Mouse (Mus musculus) heart, adult 2 months (tissue): Measurements from ENCODE around the gene Mettl1. TPM values are rescaled to one million over a fixed set of nuclear protein-coding genes. Genes with fewer than 3 reads are reported as not detected.

Source experiments
- DNase-seq, 2 experiments: peaks; one replicate each; pipeline ENCODE4 v3.0.0; 2021
- H3K27ac ChIP-seq: fragments of 200-600 bp; 2 replicates; pipeline ENCODE4 v1.8.1; 2022
- H3K27me3 ChIP-seq: fragments of 200-500 bp; 2 replicates; pipeline ENCODE4 v1.6.1; 2012; ENCODE audit warnings: mild to moderate bottlenecking, low read length, inconsistent platforms, mixed read lengths; ENCODE audit not compliant: control insufficient read depth, insufficient read depth
- H3K36me3 ChIP-seq: fragments of 200-500 bp; 2 replicates; pipeline ENCODE4 v1.6.1; 2012; ENCODE audit warnings: low read length, inconsistent platforms; ENCODE audit not compliant: control insufficient read depth, insufficient read depth
- H3K4me1 ChIP-seq: fragments of 200-500 bp; 2 replicates; pipeline ENCODE4 v1.6.1; 2011; ENCODE audit warnings: low read length; ENCODE audit not compliant: control insufficient read depth, insufficient read depth
- H3K4me3 ChIP-seq: fragments of 200-600 bp; 2 replicates; pipeline ENCODE4 v1.8.1; 2022
- H3K79me2 ChIP-seq: fragments of 200-500 bp; replicated peaks from 2 replicates; pipeline ENCODE4 v1.6.1; 2012; ENCODE audit warnings: mild to moderate bottlenecking, inconsistent platforms, low read length, moderate library complexity, mixed read lengths; ENCODE audit not compliant: control insufficient read depth, insufficient read depth
- H3K9ac ChIP-seq: fragments of 200-500 bp; 2 replicates; pipeline ENCODE4 v1.6.1; 2012; ENCODE audit warnings: low read depth, mild to moderate bottlenecking, control low read depth, inconsistent platforms, low read length, mixed read lengths
- CTCF ChIP-seq: fragments of 200-600 bp; IDR thresholded peaks from 2 replicates; pipeline ENCODE4 v1.8.1; 2022; ENCODE audit warnings: antibody characterized with exemption, mild to moderate bottlenecking, moderate library complexity
- EP300 ChIP-seq: fragments of 200-500 bp; IDR thresholded peaks from 2 replicates; pipeline ENCODE4 v1.6.1; 2011; ENCODE audit warnings: low read depth, low read length, control low read depth; ENCODE audit not compliant: insufficient read depth
- POLR2A ChIP-seq: fragments of 200-500 bp; IDR thresholded peaks from 2 replicates; pipeline ENCODE4 v1.6.1; 2011; ENCODE audit warnings: mild to moderate bottlenecking, low read depth, low read length, control low read depth; ENCODE audit not compliant: insufficient read depth
- WGBS: fragments of 180-500 bp; shearing (Covaris S2); methylation state at CpG from one replicate; pipeline ENCODE4 v1.1.7; 2018; 5-methylcytosine and 5-hydroxymethylcytosine counted together
- intact Hi-C: fragments of 180-260 bp; cut with DNase I; formaldehyde crosslinking; loops from one replicate; pipeline ENCODE4 v1.15.1; 2025
- polyA plus RNA-seq: library from polyadenylated mRNA; depleted of rRNA; stranded (reverse); fragments of >200 nt; gene quantifications from 2 replicates; pipeline ENCODE4 v1.2.3, GENCODE M21; 2012
- total RNA-seq, 2 experiments: library from RNA; stranded (reverse); gene quantifications; 2 replicates each; pipeline ENCODE4 v1.2.3; 2021

The Mettl1 gene
- total and polyA plus RNA-seq, 3 experiments, result 6.3 to 12.3 (median 7.0) TPM

GRCm38 (mm10) chr10:127001297-127001696, 39.9 kb upstream of the Mettl1 start:
- Histone ChIP-seq H3K79me2 (no peaks in the 10 kb centered on the region), H3K27ac (no peak overlapping the region), H3K9ac (no peak overlapping the region), H3K4me1 (no peaks in the 10 kb centered on the region), H3K27me3 (no peaks in the 10 kb centered on the region), H3K4me3 (no peak overlapping the region), H3K36me3 (no peaks in the 10 kb centered on the region)
- intact Hi-C loops, result no loop called here
- no peak for DNase-seq
- TF ChIP-seq CTCF, result no peak
- no peak for TF ChIP-seq POLR2A
- no peak for TF ChIP-seq EP300
- 62% methylated on average over 9 of the region's 9 CpGs for WGBS

- Histone ChIP-seq H3K9ac (no peak overlapping the region), H3K79me2 (no peaks in the 10 kb centered on the region), H3K27ac (no peak overlapping the region), H3K27me3 (no peaks in the 10 kb centered on the region), H3K4me1 (no peaks in the 10 kb centered on the region), H3K4me3 (no peak overlapping the region), H3K36me3 (no peaks in the 10 kb centered on the region)
- TF ChIP-seq CTCF, result no peak
- no peak for TF ChIP-seq EP300
- TF ChIP-seq POLR2A, result no peak
- 75% methylated on average over 1 of the region's 1 CpGs for WGBS
- DNase-seq, result no peak
- intact Hi-C loops, result no loop called here
Observed at GRCm38 (mm10) chr10:127002056-127002455, 39.2 kb upstream of the Mettl1 start.

DNA sequence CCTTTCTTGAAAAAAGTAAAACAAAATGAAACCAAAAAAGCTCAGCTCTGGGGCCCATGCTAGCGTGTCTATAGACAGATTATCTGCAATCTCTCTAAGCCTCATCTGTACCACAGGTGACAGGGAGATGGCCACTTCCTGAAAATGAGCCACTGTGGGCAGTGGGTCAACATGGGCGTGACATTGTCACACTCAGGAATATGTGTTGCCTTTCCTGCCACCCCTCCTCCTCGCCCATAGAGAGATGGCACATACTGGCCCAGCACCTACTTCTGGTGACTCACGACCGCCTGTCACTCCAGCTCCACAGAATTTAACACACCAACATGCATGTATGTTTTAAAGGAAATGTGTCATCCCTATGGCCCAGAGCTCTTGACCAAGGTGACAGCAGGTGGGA, 38.4 kb upstream of the Mettl1 start:
- no peak overlapping the region for H3K27ac ChIP-seq
- H3K4me3 ChIP-seq, result no peak overlapping the region
- no peaks in the 10 kb centered on the region for H3K79me2 ChIP-seq
- intact Hi-C loops, result no loop called here
- H3K27me3 ChIP-seq, result no peaks in the 10 kb centered on the region
- TF ChIP-seq EP300 (no peak), CTCF (no peak), POLR2A (no peak)
- no peak overlapping the region for H3K9ac ChIP-seq
- WGBS, result 72% methylated on average over 5 of the region's 5 CpGs
- no peak for DNase-seq
- no peaks in the 10 kb centered on the region for H3K4me1 ChIP-seq
- H3K36me3 ChIP-seq, result no peaks in the 10 kb centered on the region

- WGBS, result 84% methylated on average over 8 of the region's 8 CpGs
- intact Hi-C loops, result no loop called here
Observed at GRCm38 (mm10) chr10:127003334-127003733, 37.9 kb upstream of the Mettl1 start.

GRCm38 (mm10) chr10:127003806-127004205, 37.4 kb upstream of the Mettl1 start:
- no peak for DNase-seq
- no peak overlapping the region for H3K9ac ChIP-seq
- no peaks in the 10 kb centered on the region for H3K4me1 ChIP-seq
- H3K4me3 ChIP-seq, result no peak overlapping the region
- no peak overlapping the region for H3K27ac ChIP-seq
- intact Hi-C loops, result no loop called here
- H3K79me2 ChIP-seq, result no peaks in the 10 kb centered on the region
- WGBS, result 80% methylated on average over 7 of the region's 7 CpGs
- H3K27me3 ChIP-seq, result no peaks in the 10 kb centered on the region
- TF ChIP-seq CTCF (no peak), POLR2A (no peak), EP300 (no peak)
- no peaks in the 10 kb centered on the region for H3K36me3 ChIP-seq

More at GRCm38 (mm10) chr10:127003334-127003733, 37.9 kb upstream of the Mettl1 start:
- Histone ChIP-seq H3K79me2 (no peaks in the 10 kb centered on the region), H3K4me3 (no peak overlapping the region), H3K36me3 (no peaks in the 10 kb centered on the region), H3K27me3 (no peaks in the 10 kb centered on the region), H3K4me1 (no peaks in the 10 kb centered on the region), H3K9ac (no peak overlapping the region), H3K27ac (no peak overlapping the region)
- DNase-seq, result no peak
- TF ChIP-seq CTCF, result no peak
- no peak for TF ChIP-seq POLR2A
- TF ChIP-seq EP300, result no peak

GRCm38 (mm10) chr10:127016488-127016887, 24.7 kb upstream of the Mettl1 start:
- Histone ChIP-seq H3K27me3 (no peaks in the 10 kb centered on the region), H3K4me1 (no peaks in the 10 kb centered on the region), H3K36me3 (no peaks in the 10 kb centered on the region), H3K4me3 (no peak overlapping the region), H3K9ac (no peak overlapping the region), H3K27ac (no peak overlapping the region), H3K79me2 (no peaks in the 10 kb centered on the region)
- DNase-seq, result no peak
- TF ChIP-seq EP300 (0 out of 2 replicates have a peak, but pooled peaks have one; percentile 42), CTCF (peak; percentile 59), POLR2A (no peak)
- intact Hi-C loops, result no loop called here
- WGBS, result 55% methylated on average over 5 of the region's 5 CpGs
